Comparison of ENCODE assay signal across 19 mouse cellular contexts in genomic region chr14:105287557-105287956, GRCm38 (mm10).
"Had no signal": no experiment of that assay in that cellular context is flagged by ENCODE, and none has a peak within 500 bp of the region (broad histone marks: within the 10 kb centered on the region; RNA-seq: fewer than 3 reads in every experiment).

No protein-coding gene starts in this region.

- H3K4me1 ChIP-seq: liver, embryonic 13.5 days; midbrain, embryonic 10.5 days; midbrain, embryonic 13.5 days; neural tube, embryonic 13.5 days; stomach, embryonic 15.5 days had no signal

- H3K4me2 ChIP-seq: liver, embryonic 13.5 days; midbrain, embryonic 13.5 days; neural tube, embryonic 13.5 days; stomach, embryonic 15.5 days had no signal

- H3K36me3 ChIP-seq: stomach, embryonic 15.5 days had no signal

- H3K4me3 ChIP-seq: left cerebral cortex, adult 2 months; liver, embryonic 13.5 days; midbrain, embryonic 10.5 days; midbrain, embryonic 13.5 days; myocyte; neural tube, embryonic 13.5 days; stomach, embryonic 15.5 days had no signal

- H3K27me3 ChIP-seq: liver, embryonic 13.5 days; midbrain, embryonic 13.5 days; neural tube, embryonic 13.5 days; stomach, embryonic 15.5 days had no signal

- H3K27ac ChIP-seq: left cerebral cortex, adult 2 months; liver, embryonic 13.5 days; midbrain, embryonic 10.5 days; midbrain, embryonic 13.5 days; neural tube, embryonic 13.5 days; stomach, embryonic 15.5 days had no signal

- H3K9me3 ChIP-seq: liver, embryonic 13.5 days; midbrain, embryonic 10.5 days; midbrain, embryonic 13.5 days; neural tube, embryonic 13.5 days; stomach, embryonic 15.5 days had no signal

- H3K9ac ChIP-seq: liver, embryonic 13.5 days; midbrain, embryonic 13.5 days; neural tube, embryonic 13.5 days; stomach, embryonic 15.5 days had no signal

- ATAC-seq: midbrain, embryonic 13.5 days; midbrain, embryonic 16.5 days had no signal

- DNase-seq: kidney, adult 9 months; kidney, postnatal 10 days; kidney, postnatal 36 days; layer of hippocampus, postnatal 36 days; liver, embryonic 13.5 days; lung, adult 2 months; lung, postnatal 14 days; lung, postnatal 4 days; retina, postnatal 1 day; right cerebral cortex, postnatal 25 days; spleen, adult 18-20 months; thymus, postnatal 25 days had no signal
